Mouse (Mus musculus): ENCODE measurements around the gene Scgb1a1.
A peak's percentile ranks its signal among the peaks of the same experiment; 100 is the strongest.
"Not testable (repeated sequence)": the region's sequence is repeated elsewhere in the genome, so short reads cannot be mapped to it uniquely, and the experiment has no call there.

Scgb1a1 gene

GRCm38 (mm10) chr19:9101062-9101457 is 13.3 kb upstream of the Scgb1a1 start:
- no peak for DNase-seq (ENCODE audit: inconsistent age in 2 of 2, low spot score in 1 of 2)

GRCm38 (mm10) chr19:9100297-9101061 is 12.7 kb upstream of the Scgb1a1 start:
- DNase-seq (ENCODE audit: inconsistent age in 2 of 2, low spot score in 1 of 2), result peak; percentile 67 to 86

GRCm38 (mm10) chr19:9099751-9100150 is 12.0 kb upstream of the Scgb1a1 start:
- peak in 1 of 2 experiments; percentile 65 for DNase-seq (ENCODE audit: inconsistent age in 2 of 2, low spot score in 1 of 2)

GRCm38 (mm10) chr19:9097441-9097840 is 9.7 kb upstream of the Scgb1a1 start:
- DNase-seq (ENCODE audit: inconsistent age in 2 of 2, low spot score in 1 of 2), result peak in 1 of 2 experiments; percentile 27

GRCm38 (mm10) chr19:9095111-9095510 is 7.4 kb upstream of the Scgb1a1 start:
- no peak for DNase-seq (ENCODE audit: inconsistent age in 2 of 2, low spot score in 1 of 2)

GRCm38 (mm10) chr19:9090709-9091108 is 3.0 kb upstream of the Scgb1a1 start:
- DNase-seq (ENCODE audit: inconsistent age in 2 of 2, low spot score in 1 of 2), result peak in 1 of 2 experiments; percentile 60

GRCm38 (mm10) chr19:9090191-9090590 is 2.4 kb upstream of the Scgb1a1 start:
- DNase-seq (ENCODE audit: inconsistent age in 2 of 2, low spot score in 1 of 2), result no peak

- not testable (repeated sequence) for DNase-seq (ENCODE audit: inconsistent age in 2 of 2, low spot score in 1 of 2)
Observed at GRCm38 (mm10) chr19:9083892-9084291, 3.9 kb downstream of the Scgb1a1 start.

GRCm38 (mm10) chr19:9083010-9083355 is 4.8 kb downstream of the Scgb1a1 start:
- DNase-seq (ENCODE audit: inconsistent age in 2 of 2, low spot score in 1 of 2), result no peak

GRCm38 (mm10) chr19:9082191-9083009 is 5.4 kb downstream of the Scgb1a1 start:
- peak; percentile 87 to 94 for DNase-seq (ENCODE audit: inconsistent age in 2 of 2, low spot score in 1 of 2)

GRCm38 (mm10) chr19:9081311-9082190 is 6.2 kb downstream of the Scgb1a1 start:
- DNase-seq (ENCODE audit: inconsistent age in 2 of 2, low spot score in 1 of 2), result no peak

GRCm38 (mm10) chr19:9079916-9080315 is 7.8 kb downstream of the Scgb1a1 start:
- peak in 1 of 2 experiments; percentile 70 for DNase-seq (ENCODE audit: inconsistent age in 2 of 2, low spot score in 1 of 2)

- DNase-seq (ENCODE audit: inconsistent age in 2 of 2, low spot score in 1 of 2), result no peak
Observed at GRCm38 (mm10) chr19:9076982-9077660, 10.6 kb downstream of the Scgb1a1 start.

- no peak for DNase-seq (ENCODE audit: inconsistent age in 2 of 2, low spot score in 1 of 2)
Observed at GRCm38 (mm10) chr19:9076035-9076434, 11.7 kb downstream of the Scgb1a1 start.

GRCm38 (mm10) chr19:9075558-9075957 is 12.2 kb downstream of the Scgb1a1 start:
- no peak for DNase-seq (ENCODE audit: inconsistent age in 2 of 2, low spot score in 1 of 2)

- DNase-seq (ENCODE audit: inconsistent age in 2 of 2, low spot score in 1 of 2), result no peak
Observed at GRCm38 (mm10) chr19:9074424-9074823, 13.3 kb downstream of the Scgb1a1 start.

GRCm38 (mm10) chr19:9073776-9074411 is 13.9 kb downstream of the Scgb1a1 start:
- DNase-seq (ENCODE audit: inconsistent age in 2 of 2, low spot score in 1 of 2), result peak; percentile 38 to 59

- no peak for DNase-seq (ENCODE audit: inconsistent age in 2 of 2, low spot score in 1 of 2)
Observed at GRCm38 (mm10) chr19:9072157-9072530, 15.6 kb downstream of the Scgb1a1 start.

GRCm38 (mm10) chr19:9071456-9072156 is 16.2 kb downstream of the Scgb1a1 start:
- peak; percentile 53 to 72 for DNase-seq (ENCODE audit: inconsistent age in 2 of 2, low spot score in 1 of 2)

- DNase-seq (ENCODE audit: inconsistent age in 2 of 2, low spot score in 1 of 2), result no peak
Observed at GRCm38 (mm10) chr19:9070316-9070715, 17.4 kb downstream of the Scgb1a1 start.
